Mouse (Mus musculus) liver, adult 2 months (tissue): ENCODE measurements around the gene Lalba.

Experiments used
- CTCF ChIP-seq: fragments of 200-500 bp; IDR thresholded peaks from 2 replicates; pipeline ENCODE4 v1.5.1; 2011; ENCODE audit warnings: low read depth, low read length, control low read depth
- POLR2A ChIP-seq: fragments of 200-500 bp; IDR thresholded peaks from 2 replicates; pipeline ENCODE4 v1.6.1; 2011; ENCODE audit warnings: low read length, control low read depth; ENCODE audit not compliant: insufficient read depth; ENCODE audit errors: extremely low read depth

- no peak for TF ChIP-seq CTCF
- TF ChIP-seq POLR2A = no peak
Measured at GRCm38 (mm10) chr15:98448521-98448920, 34.0 kb downstream of the Lalba start.
